ENCODE assay signal across 8 mouse cellular contexts in the genomic region with DNA sequence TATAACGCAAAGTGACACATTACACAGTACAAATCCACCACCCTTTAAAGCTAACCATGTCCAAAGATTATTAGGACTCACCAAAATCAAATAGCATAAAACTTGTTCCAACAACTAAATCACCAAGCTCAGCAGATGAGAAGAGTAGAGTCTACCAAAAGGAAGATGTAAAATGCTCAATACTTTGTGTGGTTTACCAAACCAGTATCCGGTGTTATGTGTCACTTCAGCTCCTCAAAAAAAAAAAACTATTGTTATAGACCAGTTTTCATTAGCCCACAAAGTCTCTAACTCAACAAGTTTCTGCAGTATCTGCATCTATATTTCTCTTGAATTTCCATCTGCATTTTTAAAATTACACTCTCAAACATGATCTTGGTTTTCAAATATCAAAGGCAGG. TPM values are rescaled to one million over a fixed set of nuclear protein-coding genes. Genes with fewer than 3 reads are reported as not detected.
A peak's percentile ranks its signal among the peaks of the same experiment; 100 is the strongest.
DNase-seq lines count a peak whose midpoint lies in the region; ATAC-seq lines count a peak whose summit lies in the region.

No protein-coding gene starts in this region.

- peaks cover 2% of the 10 kb centered on the region; the same call in 1 of the 2 replicates for H3K4me1 ChIP-seq in heart, embryonic 11.5 days (ENCODE audit: control insufficient read depth, insufficient read depth, low read length)
- peaks cover 11% of the 10 kb centered on the region for H3K4me1 ChIP-seq in forebrain, embryonic 16.5 days (replicated peaks; ENCODE audit: control insufficient read depth, insufficient read depth, low read length)
- H3K4me1 ChIP-seq in liver, embryonic 16.5 days (ENCODE audit: control insufficient read depth, low read depth, low read length) = peaks cover 9% of the 10 kb centered on the region

- H3K9me3 ChIP-seq in heart, embryonic 11.5 days (replicated peaks; ENCODE audit: control insufficient read depth, low read length) = no peaks in the 10 kb centered on the region
- H3K9me3 ChIP-seq in forebrain, embryonic 16.5 days (ENCODE audit: control insufficient read depth, low read length) = no peaks in the 10 kb centered on the region
- no peaks in the 10 kb centered on the region for H3K9me3 ChIP-seq in liver, embryonic 16.5 days (replicated peaks; ENCODE audit: control insufficient read depth, low read length)

- WGBS in heart, embryonic 11.5 days (ENCODE audit: insufficient replicate concordance) = 41% methylated on average over 2 of the region's 2 CpGs
- WGBS in forebrain, embryonic 16.5 days = 48% methylated on average over 2 of the region's 2 CpGs
- WGBS in liver, embryonic 16.5 days (ENCODE audit: insufficient replicate concordance) = 32% methylated on average over 2 of the region's 2 CpGs

- no peak overlapping the region for H3K9ac ChIP-seq in heart, embryonic 11.5 days (ENCODE audit: low read depth, low read length)
- no peak overlapping the region for H3K9ac ChIP-seq in forebrain, embryonic 16.5 days (replicated peaks; ENCODE audit: low read depth, low read length)
- peak overlapping the region; percentile 97 for H3K9ac ChIP-seq in liver, embryonic 16.5 days (ENCODE audit: low read depth, low read length)

- peak overlapping the region; percentile 100; the same call in 1 of the 2 replicates for H3K27ac ChIP-seq in heart, embryonic 11.5 days (ENCODE audit: low read depth, low read length)
- no peak overlapping the region for H3K27ac ChIP-seq in forebrain, embryonic 16.5 days (ENCODE audit: low read length)
- H3K27ac ChIP-seq in liver, embryonic 16.5 days (ENCODE audit: low read length) = peak overlapping the region; percentile 100

- H3K4me3 ChIP-seq in heart, embryonic 11.5 days (ENCODE audit: low read depth, low read length) = peak overlapping the region; percentile 93
- H3K4me3 ChIP-seq in forebrain, embryonic 16.5 days (replicated peaks; ENCODE audit: low read length) = peak overlapping the region; percentile 80
- peak overlapping the region; percentile 76 for H3K4me3 ChIP-seq in liver, embryonic 16.5 days (ENCODE audit: low read depth, low read length)

- no peak for ATAC-seq in heart, embryonic 11.5 days (replicated peaks; ENCODE audit: insufficient number of reproducible peaks, low FRiP score, low TSS enrichment)
- ATAC-seq in forebrain, embryonic 16.5 days = no peak
- no peak for ATAC-seq in liver, embryonic 16.5 days (ENCODE audit: low read depth)
- no peak for ATAC-seq in frontal cortex, adult (ENCODE audit: low TSS enrichment)

- intact Hi-C loops in heart, postnatal 36 days (cut with DNase I) = loop anchor here (5.0 kb wide), 2 partner anchors 41 to 126 kb away; no protein-coding TSS in a partner anchor

- H3K27me3 ChIP-seq in heart, embryonic 11.5 days (ENCODE audit: control insufficient read depth, insufficient read depth, low read length) = no peaks in the 10 kb centered on the region
- H3K27me3 ChIP-seq in forebrain, embryonic 16.5 days (replicated peaks; ENCODE audit: control insufficient read depth, insufficient read depth, low read length) = no peaks in the 10 kb centered on the region
- no peaks in the 10 kb centered on the region for H3K27me3 ChIP-seq in liver, embryonic 16.5 days (ENCODE audit: control insufficient read depth, insufficient read depth, low read depth, low read length)

- peak overlapping the region; percentile 67 for H3K4me2 ChIP-seq in heart, embryonic 11.5 days
- peak overlapping the region; percentile 61 for H3K4me2 ChIP-seq in forebrain, embryonic 16.5 days (ENCODE audit: low read length)
- peak overlapping the region; percentile 81 for H3K4me2 ChIP-seq in liver, embryonic 16.5 days (ENCODE audit: low read depth, low read length)

- no peak for DNase-seq in heart, postnatal 36 days
- peak; percentile 62 for DNase-seq in CD4-positive, CD25-positive, alpha-beta regulatory T cell, adult 2 months (ENCODE audit: low read depth, low spot score)
- DNase-seq in Muller cell, postnatal 12 days (ENCODE audit: inconsistent ontology term) = no peak
- DNase-seq in gastrocnemius, postnatal 25 days = no peak

- H3K36me3 ChIP-seq in heart, embryonic 11.5 days (ENCODE audit: control insufficient read depth, insufficient read depth, low read length) = no peaks in the 10 kb centered on the region
- H3K36me3 ChIP-seq in forebrain, embryonic 16.5 days (ENCODE audit: control insufficient read depth, insufficient read depth) = no peaks in the 10 kb centered on the region
- H3K36me3 ChIP-seq in liver, embryonic 16.5 days (ENCODE audit: control insufficient read depth, insufficient read depth) = no peaks in the 10 kb centered on the region

RNA-seq across cellular contexts. Expression of a gene that starts 25.3 kb away (rescaled TPM):
- 16.6 TPM in 2 replicates for polyA plus RNA-seq in heart, embryonic 11.5 days (2014; fragmentation: Nextera tagmentation; extraction: Ambion mirVana)
- 10 to 100 TPM; 27.6 to 31.7 TPM for total RNA-seq in heart, postnatal 36 days (2021)
- 32.5 and 32.7 TPM in 2 replicates for polyA plus RNA-seq in forebrain, embryonic 16.5 days (2015; fragmentation: Nextera tagmentation; extraction: Ambion mirVana)
- 5.2 and 5.6 TPM in 2 replicates for polyA plus RNA-seq in liver, embryonic 16.5 days (2015; fragmentation: Nextera tagmentation; extraction: Ambion mirVana)
- 10 to 100 TPM; 18.1 to 18.6 TPM for total RNA-seq in gastrocnemius, postnatal 25 days (2021)
